Mouse (Mus musculus): ENCODE data around the gene Olfr1087. TPM values are rescaled to one million over a fixed set of nuclear protein-coding genes. Genes with fewer than 3 reads are reported as not detected.
"Not testable (repeated sequence)": the region's sequence is repeated elsewhere in the genome, so short reads cannot be mapped to it uniquely, and the experiment has no call there.

The Olfr1087 gene
- not detected in 2 replicates for polyA plus RNA-seq (2015; fragmentation: Nextera tagmentation; extraction: Ambion mirVana)

- no peaks in the 10 kb centered on the region for H3K9me3 ChIP-seq
- no peak for ATAC-seq
- H3K4me2 ChIP-seq (replicated peaks), result no peak within 1 kb of the TSS
- H3K4me1 ChIP-seq (replicated peaks), result no peaks in the 10 kb centered on the region
- H3K36me3 ChIP-seq, result no peaks in the 10 kb centered on the region
- no peak within 1 kb of the TSS for H3K9ac ChIP-seq (replicated peaks)
- no peaks in the 10 kb centered on the region for H3K27me3 ChIP-seq
- no peak within 1 kb of the TSS for H3K27ac ChIP-seq
- no peak within 1 kb of the TSS for H3K4me3 ChIP-seq (replicated peaks)
These were observed at the start of gene Olfr1087 for GRCm38 (mm10) chr2:86698295-86698694. Gene Olfr1087 (minus strand): TSS chr2:86698395.

GRCm38 (mm10) chr2:86733601-86734000, 35.4 kb upstream of the Olfr1087 start, which contains the start of gene Olfr1089:
Gene Olfr1089 (minus strand): TSS chr2:86733701.
- no peaks in the 10 kb centered on the region for H3K36me3 ChIP-seq

GRCm38 (mm10) chr2:86679992-86680391, 18.2 kb downstream of the Olfr1087 start, which contains the start of gene Olfr1086:
Gene Olfr1086 (minus strand): TSS chr2:86680092.
- no peak within 1 kb of the TSS for H3K4me2 ChIP-seq (replicated peaks)
- H3K36me3 ChIP-seq, result no peaks in the 10 kb centered on the region
- H3K4me3 ChIP-seq (replicated peaks), result no peak within 1 kb of the TSS
- no peak within 1 kb of the TSS for H3K27ac ChIP-seq
- no peaks in the 10 kb centered on the region for H3K4me1 ChIP-seq (replicated peaks)
- ATAC-seq, result no peak
- 79% methylated on average over 2 of the region's 2 CpGs for WGBS
- H3K9me3 ChIP-seq, result no peaks in the 10 kb centered on the region
- no peaks in the 10 kb centered on the region for H3K27me3 ChIP-seq
- H3K9ac ChIP-seq (replicated peaks), result no peak within 1 kb of the TSS

More at GRCm38 (mm10) chr2:86733601-86734000, 35.4 kb upstream of the Olfr1087 start, which contains the start of gene Olfr1089:
- H3K4me2 ChIP-seq (replicated peaks), result no peak within 1 kb of the TSS
- no peak within 1 kb of the TSS for H3K9ac ChIP-seq (replicated peaks)
- no peak within 1 kb of the TSS for H3K27ac ChIP-seq
- H3K4me1 ChIP-seq (replicated peaks), result no peaks in the 10 kb centered on the region
- no peaks in the 10 kb centered on the region for H3K9me3 ChIP-seq
- ATAC-seq, result no peak
- H3K27me3 ChIP-seq, result no peaks in the 10 kb centered on the region
- no peak within 1 kb of the TSS for H3K4me3 ChIP-seq (replicated peaks)

- ATAC-seq, result no peak
- Histone ChIP-seq H3K4me2 (replicated peaks) (no peak within 1 kb of the TSS), H3K4me3 (replicated peaks) (no peak within 1 kb of the TSS), H3K27ac (no peak within 1 kb of the TSS), H3K9me3 (no peaks in the 10 kb centered on the region), H3K36me3 (no peaks in the 10 kb centered on the region), H3K27me3 (no peaks in the 10 kb centered on the region), H3K4me1 (replicated peaks) (no peaks in the 10 kb centered on the region), H3K9ac (replicated peaks) (no peak within 1 kb of the TSS)
- WGBS, result 33% methylated on average over 1 of the region's 1 CpGs
These were observed 36.3 kb downstream of the Olfr1087 start, which contains the start of gene Olfr1085 for GRCm38 (mm10) chr2:86661919-86662318. Gene Olfr1085 (minus strand): TSS chr2:86662019.

GRCm38 (mm10) chr2:86639625-86640024, 58.6 kb downstream of the Olfr1087 start, which contains the start of gene Olfr1084:
Gene Olfr1084 (minus strand): TSS chr2:86639725.
- not testable (repeated sequence) for H3K36me3 ChIP-seq; H3K27ac ChIP-seq; H3K9me3 ChIP-seq; H3K4me3 ChIP-seq (replicated peaks); H3K4me2 ChIP-seq (replicated peaks); H3K27me3 ChIP-seq; H3K4me1 ChIP-seq (replicated peaks); ATAC-seq; H3K9ac ChIP-seq (replicated peaks)
- 88% methylated on average over 1 of the region's 1 CpGs for WGBS

Other genes with a start within 250 kb of the Olfr1087 start
- not detected in 2 replicates for gene Olfr1065, start 247.8 kb downstream of the Olfr1087 start, polyA plus RNA-seq (2015; fragmentation: Nextera tagmentation; extraction: Ambion mirVana)
- gene Olfr1066, start 242.1 kb downstream of the Olfr1087 start, polyA plus RNA-seq (2015; fragmentation: Nextera tagmentation; extraction: Ambion mirVana), result not detected in 2 replicates
- gene Olfr228, start 211.0 kb downstream of the Olfr1087 start, polyA plus RNA-seq (2015; fragmentation: Nextera tagmentation; extraction: Ambion mirVana), result not detected in 2 replicates
- gene Olfr1076, start 189.9 kb downstream of the Olfr1087 start, polyA plus RNA-seq (2015; fragmentation: Nextera tagmentation; extraction: Ambion mirVana), result not detected in 2 replicates
- gene Olfr1079, start 155.9 kb downstream of the Olfr1087 start, polyA plus RNA-seq (2015; fragmentation: Nextera tagmentation; extraction: Ambion mirVana), result not detected in 2 replicates
- gene Olfr1080, start 140.2 kb downstream of the Olfr1087 start, polyA plus RNA-seq (2015; fragmentation: Nextera tagmentation; extraction: Ambion mirVana), result not detected in 2 replicates
- gene Olfr1082, start 99.4 kb downstream of the Olfr1087 start, polyA plus RNA-seq (2015; fragmentation: Nextera tagmentation; extraction: Ambion mirVana), result not detected in 2 replicates
- not detected in 2 replicates for gene Olfr1084, start 58.7 kb downstream of the Olfr1087 start, polyA plus RNA-seq (2015; fragmentation: Nextera tagmentation; extraction: Ambion mirVana)
- not detected in 2 replicates for gene Olfr1085, start 36.4 kb downstream of the Olfr1087 start, polyA plus RNA-seq (2015; fragmentation: Nextera tagmentation; extraction: Ambion mirVana)
- gene Olfr1086, start 18.3 kb downstream of the Olfr1087 start, polyA plus RNA-seq (2015; fragmentation: Nextera tagmentation; extraction: Ambion mirVana), result not detected in 2 replicates
- not detected in 2 replicates for gene Olfr1089, start 35.3 kb upstream of the Olfr1087 start, polyA plus RNA-seq (2015; fragmentation: Nextera tagmentation; extraction: Ambion mirVana)
- gene Olfr1090, start 60.6 kb upstream of the Olfr1087 start, polyA plus RNA-seq (2015; fragmentation: Nextera tagmentation; extraction: Ambion mirVana), result not detected in 2 replicates
- gene Olfr1093, start 84.1 kb upstream of the Olfr1087 start, polyA plus RNA-seq (2015; fragmentation: Nextera tagmentation; extraction: Ambion mirVana), result not detected in 2 replicates
- gene Olfr141, start 111.6 kb upstream of the Olfr1087 start, polyA plus RNA-seq (2015; fragmentation: Nextera tagmentation; extraction: Ambion mirVana), result not detected in 2 replicates
- not detected in 2 replicates for gene Olfr1094, start 126.3 kb upstream of the Olfr1087 start, polyA plus RNA-seq (2015; fragmentation: Nextera tagmentation; extraction: Ambion mirVana)
- not detected in 2 replicates for gene Olfr1095, start 153.3 kb upstream of the Olfr1087 start, polyA plus RNA-seq (2015; fragmentation: Nextera tagmentation; extraction: Ambion mirVana)
- gene Gm13723, start 176.4 kb upstream of the Olfr1087 start, polyA plus RNA-seq (2015; fragmentation: Nextera tagmentation; extraction: Ambion mirVana), result not detected in 2 replicates
- not detected in 2 replicates for gene Olfr1097, start 193.8 kb upstream of the Olfr1087 start, polyA plus RNA-seq (2015; fragmentation: Nextera tagmentation; extraction: Ambion mirVana)
- gene Olfr1098, start 226.2 kb upstream of the Olfr1087 start, polyA plus RNA-seq (2015; fragmentation: Nextera tagmentation; extraction: Ambion mirVana), result not detected in 2 replicates

All from midbrain, embryonic 13.5 days (tissue).